Mouse (Mus musculus) kidney, embryonic 14.5 days (tissue): Measurements from ENCODE around the gene Zdhhc5. TPM values are rescaled to one million over a fixed set of nuclear protein-coding genes. Genes with fewer than 3 reads are reported as not detected.

ENCODE experiments used
- ATAC-seq: fragments of 200-750 bp; cut with Nextera tagmentation; 2 replicates; pipeline ENCODE4 v1.8.0; 2017; ENCODE audit warnings: moderate number of reproducible peaks, mild to moderate bottlenecking, moderate TSS enrichment, moderate library complexity; ENCODE audit not compliant: low FRiP score, low TSS enrichment
- H3K27ac ChIP-seq: fragments of 300-500 bp; sonication (generic); 2 replicates; pipeline ENCODE4 v1.5.1; 2014; ENCODE audit warnings: low read depth, mild to moderate bottlenecking, low read length, moderate library complexity, mixed read lengths
- H3K27me3 ChIP-seq: fragments of 300-500 bp; sonication (generic); 2 replicates; pipeline ENCODE4 v1.6.1; 2014; ENCODE audit warnings: mild to moderate bottlenecking, low read length; ENCODE audit not compliant: control insufficient read depth, insufficient read depth
- H3K36me3 ChIP-seq: fragments of 300-500 bp; sonication (generic); 2 replicates; pipeline ENCODE4 v1.6.1; 2014; ENCODE audit warnings: low read length, mixed read lengths; ENCODE audit not compliant: control insufficient read depth, insufficient read depth
- H3K4me1 ChIP-seq: fragments of 300-500 bp; sonication (generic); 2 replicates; pipeline ENCODE4 v1.6.1; 2014; ENCODE audit warnings: low read length, mixed read lengths; ENCODE audit not compliant: control insufficient read depth, insufficient read depth
- H3K4me2 ChIP-seq: fragments of 300-500 bp; sonication (generic); replicated peaks from 2 replicates; pipeline ENCODE4 v1.6.1; 2014; ENCODE audit warnings: low read depth, mild to moderate bottlenecking, low read length
- H3K4me3 ChIP-seq: fragments of 300-500 bp; sonication (generic); 2 replicates; pipeline ENCODE4 v1.5.1; 2014; ENCODE audit warnings: mild to moderate bottlenecking, low read length
- H3K9ac ChIP-seq: fragments of 300-500 bp; sonication (generic); 2 replicates; pipeline ENCODE4 v1.6.1; 2014; ENCODE audit warnings: low read depth, mild to moderate bottlenecking, low read length, moderate library complexity
- H3K9me3 ChIP-seq: fragments of 300-500 bp; sonication (generic); 2 replicates; pipeline ENCODE4 v1.6.1; 2016; ENCODE audit warnings: low read length; ENCODE audit not compliant: control insufficient read depth
- WGBS: fragments of 180-500 bp; shearing (Covaris S2); extraction: QIAGEN DNeasy Blood & Tissue Kit; methylation state at CpG from one replicate; pipeline ENCODE4 v1.1.7; 2014; 5-methylcytosine and 5-hydroxymethylcytosine counted together
- polyA plus RNA-seq: library from polyadenylated mRNA; unstranded; fragments of >200 nt; fragmentation: Nextera tagmentation; extraction: Ambion mirVana; gene quantifications from 2 replicates; pipeline ENCODE4 v1.2.1, GENCODE M21; 2014

Gene Zdhhc5
- polyA plus RNA-seq, 1 experiment from 2014 or later: 41.0 TPM

DNA sequence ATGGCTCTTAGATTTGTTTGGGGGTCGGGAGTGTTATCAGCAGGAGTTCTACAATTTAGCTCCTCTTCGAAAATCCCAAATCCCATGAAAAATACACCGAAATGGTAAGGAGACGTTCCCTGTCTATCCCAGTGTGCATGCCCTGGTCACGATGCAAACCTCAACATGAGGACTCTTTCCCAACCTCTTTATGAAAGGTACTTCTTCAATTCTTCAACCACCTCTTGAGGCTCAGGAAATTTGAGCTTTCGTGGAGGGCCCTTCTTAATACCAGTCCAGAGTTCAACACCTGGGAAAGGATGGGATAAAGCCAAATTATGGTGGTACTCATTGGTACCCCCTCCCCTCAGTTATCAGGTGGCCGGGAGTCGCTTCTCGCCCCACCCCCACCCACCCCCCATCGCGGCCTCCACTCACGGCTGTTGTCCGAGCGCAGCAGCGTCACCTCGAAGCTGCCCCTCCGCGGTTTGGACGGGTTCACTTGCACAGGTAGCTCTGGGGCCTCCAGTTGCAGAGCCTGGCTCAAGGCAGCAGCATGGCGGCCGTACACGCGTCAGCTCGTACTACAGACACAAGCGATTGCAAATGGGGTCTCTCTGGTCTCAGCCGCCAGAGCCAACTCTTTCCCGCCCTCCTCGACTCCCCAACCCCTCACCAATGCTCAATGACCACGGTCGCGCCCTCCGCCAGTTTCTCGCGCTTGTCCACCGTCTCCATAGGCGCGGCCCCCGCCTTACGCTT lies 45.0 kb downstream of the Zdhhc5 start:
- H3K4me1 ChIP-seq: peaks cover 9% of the 10 kb centered on the region; the same call in 1 of the 2 replicates
- peak overlapping the region; percentile 93 for H3K27ac ChIP-seq
- peak overlapping the region; percentile 96 for H3K4me3 ChIP-seq
- H3K36me3 ChIP-seq: peaks cover 30% of the 10 kb centered on the region
- H3K27me3 ChIP-seq: no peaks in the 10 kb centered on the region
- H3K4me2 ChIP-seq: peak overlapping the region; percentile 56
- WGBS: 3% methylated on average over 39 of the region's 39 CpGs
- peak overlapping the region; percentile 94 for H3K9ac ChIP-seq
- no peaks in the 10 kb centered on the region for H3K9me3 ChIP-seq
- ATAC-seq: peak; percentile 77

DNA sequence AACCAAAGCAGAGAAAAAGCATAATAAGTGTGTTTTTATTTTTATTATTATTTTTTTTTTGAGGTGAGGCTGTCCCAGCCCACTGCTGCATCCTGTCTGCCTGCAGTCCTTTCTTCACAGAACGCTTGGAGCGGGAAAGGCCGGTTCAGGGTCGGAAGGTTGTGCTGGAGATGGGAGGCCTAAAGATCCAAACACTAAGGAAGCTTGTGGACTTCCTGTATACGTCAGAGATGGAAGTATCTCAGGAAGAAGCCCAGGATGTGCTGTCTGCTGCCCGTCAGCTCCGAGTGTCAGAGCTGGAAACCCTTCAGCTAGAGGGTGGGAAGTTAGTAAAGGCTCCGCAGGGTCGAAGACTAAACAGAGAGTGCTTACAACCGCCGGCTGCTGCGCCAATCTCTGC lies 48.9 kb downstream of the Zdhhc5 start:
- Histone ChIP-seq H3K9me3 (no peaks in the 10 kb centered on the region), H3K27ac (peak overlapping the region; percentile 17; the same call in 1 of the 2 replicates), H3K4me2 (no peak overlapping the region), H3K9ac (no peak overlapping the region), H3K36me3 (peaks cover 9% of the 10 kb centered on the region; the same call in 1 of the 2 replicates), H3K4me1 (peaks cover 9% of the 10 kb centered on the region; the same call in 1 of the 2 replicates), H3K27me3 (no peaks in the 10 kb centered on the region), H3K4me3 (no peak overlapping the region)
- no peak for ATAC-seq
- 71% methylated on average over 12 of the region's 12 CpGs for WGBS

DNA sequence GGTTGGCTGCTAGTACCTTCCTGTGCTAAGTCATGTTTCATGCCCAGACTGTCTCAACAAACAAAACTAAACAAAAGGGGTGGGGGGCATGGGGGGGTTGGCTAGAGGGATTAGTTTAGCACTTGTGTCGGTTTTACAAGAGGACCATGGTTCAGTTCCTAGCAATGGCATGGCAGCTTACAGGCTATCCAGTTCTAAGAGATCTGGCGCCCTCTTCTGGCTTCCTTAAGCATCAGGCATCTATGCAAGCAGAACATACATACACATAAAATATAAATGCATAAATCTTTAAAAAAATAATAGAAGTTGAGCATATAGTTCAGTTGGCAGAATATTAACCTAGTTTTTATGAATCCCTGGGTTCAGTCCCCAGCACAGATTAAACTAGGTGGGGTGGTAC lies 52.1 kb downstream of the Zdhhc5 start:
- WGBS: 38% methylated on average over 2 of the region's 2 CpGs

DNA sequence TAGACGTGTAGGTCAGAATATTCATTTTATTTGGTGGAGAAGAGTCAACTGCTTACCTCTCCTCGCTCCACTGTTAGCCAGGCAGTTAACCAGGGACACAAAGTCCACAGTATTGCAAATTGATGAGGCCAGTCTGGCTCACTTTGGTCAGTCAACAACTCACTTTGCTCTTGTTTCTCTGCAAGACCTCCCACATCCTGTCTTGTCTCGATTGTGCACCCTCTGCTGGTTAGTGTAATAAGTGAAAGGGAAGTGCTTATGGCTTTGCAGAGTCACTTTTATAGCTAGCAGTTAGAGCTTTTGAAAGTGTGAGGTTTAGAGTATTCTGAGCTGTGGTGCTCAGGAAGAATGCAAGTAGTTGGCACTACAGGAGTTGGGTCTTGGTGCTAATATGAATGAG lies 54.7 kb downstream of the Zdhhc5 start:
- no peak overlapping the region for H3K9ac ChIP-seq
- no peak overlapping the region for H3K27ac ChIP-seq
- no peaks in the 10 kb centered on the region for H3K27me3 ChIP-seq
- no peak overlapping the region for H3K4me3 ChIP-seq
- no peak overlapping the region for H3K4me2 ChIP-seq
- no peaks in the 10 kb centered on the region for H3K9me3 ChIP-seq
- peak; percentile 30; the same call in 1 of the 2 replicates for ATAC-seq
- WGBS: 67% methylated on average over 3 of the region's 3 CpGs
- no peaks in the 10 kb centered on the region for H3K36me3 ChIP-seq
- H3K4me1 ChIP-seq: no peaks in the 10 kb centered on the region

More for the DNA sequence above, 52.1 kb downstream of the Zdhhc5 start:
- H3K4me3 ChIP-seq: no peak overlapping the region
- H3K9me3 ChIP-seq: no peaks in the 10 kb centered on the region
- no peak overlapping the region for H3K27ac ChIP-seq
- H3K9ac ChIP-seq: no peak overlapping the region
- H3K4me1 ChIP-seq: no peaks in the 10 kb centered on the region
- no peaks in the 10 kb centered on the region for H3K27me3 ChIP-seq
- no peak overlapping the region for H3K4me2 ChIP-seq
- no peak for ATAC-seq
- H3K36me3 ChIP-seq: peaks cover 2% of the 10 kb centered on the region; the same call in 1 of the 2 replicates

DNA sequence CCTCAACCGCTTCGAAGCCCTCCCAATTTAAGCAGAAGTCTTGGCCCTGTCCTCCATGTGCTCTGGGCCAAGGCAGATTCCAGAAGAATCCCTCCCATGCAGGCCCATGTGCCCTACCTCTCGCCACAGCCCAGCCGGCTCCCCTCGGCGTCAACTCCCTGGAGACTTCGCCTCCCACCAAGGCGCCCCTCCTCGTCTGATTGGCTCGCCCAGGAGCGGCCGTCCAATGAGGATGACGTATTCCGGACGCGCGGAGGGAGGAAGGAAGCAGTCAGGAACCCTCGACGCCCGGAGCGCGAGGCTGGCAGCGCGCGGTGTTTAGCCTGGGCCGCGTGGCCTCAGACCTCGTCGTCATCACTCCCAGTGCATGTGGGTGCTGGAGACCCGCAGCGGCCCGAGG lies 56.2 kb downstream of the Zdhhc5 start, which contains the start of gene Btbd18:
Btbd18 (plus strand) TSS at position 274 of the 400 bp plus-strand sequence.
- no peak within 1 kb of the TSS for H3K4me3 ChIP-seq
- no peak within 1 kb of the TSS for H3K27ac ChIP-seq
- no peak for ATAC-seq
- no peaks in the 10 kb centered on the region for H3K36me3 ChIP-seq
- H3K27me3 ChIP-seq: no peaks in the 10 kb centered on the region
- no peaks in the 10 kb centered on the region for H3K4me1 ChIP-seq
- no peaks in the 10 kb centered on the region for H3K9me3 ChIP-seq
- H3K4me2 ChIP-seq: no peak within 1 kb of the TSS
- no peak within 1 kb of the TSS for H3K9ac ChIP-seq
- WGBS: 95% methylated on average over 32 of the region's 32 CpGs

DNA sequence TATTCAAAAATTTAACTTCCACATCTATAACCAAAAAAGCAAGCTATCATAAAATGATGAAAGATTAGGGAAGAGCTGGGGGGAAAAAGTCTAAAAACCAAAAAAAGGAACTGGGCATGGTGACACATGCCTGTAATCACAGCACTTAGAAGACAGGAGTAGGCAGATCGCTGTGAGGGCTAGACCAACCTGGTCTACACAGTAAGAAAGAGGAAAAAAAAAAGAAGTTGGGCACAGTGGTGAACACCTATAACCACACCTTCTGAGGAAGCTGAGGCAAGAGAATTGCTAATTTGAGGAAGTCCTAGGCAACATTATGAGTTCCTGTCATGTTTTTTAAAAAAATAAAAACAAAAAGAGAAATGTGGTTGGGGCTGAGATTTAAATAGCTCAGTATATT lies 59.1 kb downstream of the Zdhhc5 start:
- no peaks in the 10 kb centered on the region for H3K9me3 ChIP-seq
- H3K27ac ChIP-seq: no peak overlapping the region
- H3K4me3 ChIP-seq: no peak overlapping the region
- H3K4me2 ChIP-seq: no peak overlapping the region
- no peaks in the 10 kb centered on the region for H3K27me3 ChIP-seq
- H3K36me3 ChIP-seq: no peaks in the 10 kb centered on the region
- H3K4me1 ChIP-seq: no peaks in the 10 kb centered on the region; the same call in 1 of the 2 replicates
- WGBS: 72% methylated on average over 1 of the region's 1 CpGs
- no peak overlapping the region for H3K9ac ChIP-seq
- no peak for ATAC-seq

DNA sequence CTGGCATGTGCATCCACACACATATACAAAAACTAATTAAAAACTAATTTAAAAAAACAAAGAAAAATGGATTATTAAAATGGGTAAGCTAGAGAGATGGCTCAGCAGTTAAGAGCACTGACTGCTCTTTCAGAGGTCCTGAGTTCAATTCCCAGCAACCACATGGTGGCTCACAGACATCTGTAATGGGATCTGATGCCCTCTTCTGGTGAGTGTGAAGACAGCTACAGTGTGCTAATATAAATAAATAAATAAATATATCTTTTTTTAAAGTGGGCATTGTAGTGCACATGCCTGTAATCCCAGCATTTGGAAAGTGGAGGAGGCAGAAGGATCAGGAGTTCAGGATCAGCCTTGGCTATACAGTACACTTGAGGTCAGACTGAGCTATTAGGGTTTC lies 61.6 kb downstream of the Zdhhc5 start:
- no peak overlapping the region for H3K4me2 ChIP-seq
- ATAC-seq: no peak

DNA sequence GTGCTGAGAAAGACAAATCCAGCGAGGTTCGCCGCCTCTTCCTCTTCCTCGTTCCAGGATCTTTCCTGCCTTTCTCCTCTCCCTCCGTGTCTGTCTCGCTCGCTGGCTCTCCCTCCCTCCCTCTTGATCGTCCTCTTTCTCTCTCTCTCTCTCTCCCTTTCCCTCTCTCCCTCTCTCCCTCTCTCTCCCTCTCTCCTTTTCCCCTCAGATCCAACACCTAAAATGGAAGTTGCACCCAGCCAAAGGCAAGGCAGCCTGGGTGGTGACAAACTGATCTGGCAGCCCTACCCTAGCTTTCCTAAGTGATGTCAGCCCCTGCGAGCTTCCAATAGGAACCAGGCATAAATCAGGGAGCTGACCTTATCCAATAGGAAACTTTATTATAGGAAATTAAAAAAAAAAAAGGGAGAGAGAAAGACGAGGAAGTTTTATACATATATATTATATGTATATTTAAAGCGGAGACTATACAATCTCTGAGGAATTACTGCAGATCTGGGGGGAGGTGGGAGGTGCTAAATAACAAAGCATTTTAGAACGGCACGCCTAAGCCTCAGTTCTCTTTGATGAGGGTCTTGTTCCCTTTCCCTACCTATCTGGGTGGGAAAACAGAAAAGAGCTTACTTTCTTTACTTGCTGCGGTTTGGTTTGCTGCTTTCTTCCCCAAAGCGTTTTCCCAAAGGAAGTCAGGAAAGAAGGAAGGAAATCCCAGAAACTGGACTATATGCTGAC lies 64.3 kb downstream of the Zdhhc5 start, which contains the start of gene Ctnnd1:
Ctnnd1 (minus strand) TSS at position 302 of the 732 bp plus-strand sequence.
- no peaks in the 10 kb centered on the region for H3K36me3 ChIP-seq
- H3K27ac ChIP-seq: peak within 1 kb of the TSS; percentile 97
- peaks cover 7% of the 10 kb centered on the region; the same call in 1 of the 2 replicates for H3K4me1 ChIP-seq
- H3K9me3 ChIP-seq: no peaks in the 10 kb centered on the region
- no peaks in the 10 kb centered on the region for H3K27me3 ChIP-seq
- H3K9ac ChIP-seq: peak within 1 kb of the TSS; percentile 88
- under 1% methylated on average over 15 of the region's 15 CpGs for WGBS
- H3K4me2 ChIP-seq: peak within 1 kb of the TSS; percentile 63
- H3K4me3 ChIP-seq: peak within 1 kb of the TSS; percentile 77
- peak; percentile 98 for ATAC-seq

More for the DNA sequence above, 61.6 kb downstream of the Zdhhc5 start:
- Histone ChIP-seq H3K4me3 (no peak overlapping the region), H3K9ac (no peak overlapping the region), H3K27ac (no peak overlapping the region), H3K27me3 (no peaks in the 10 kb centered on the region), H3K36me3 (no peaks in the 10 kb centered on the region), H3K9me3 (no peaks in the 10 kb centered on the region), H3K4me1 (no peaks in the 10 kb centered on the region; the same call in 1 of the 2 replicates)

DNA sequence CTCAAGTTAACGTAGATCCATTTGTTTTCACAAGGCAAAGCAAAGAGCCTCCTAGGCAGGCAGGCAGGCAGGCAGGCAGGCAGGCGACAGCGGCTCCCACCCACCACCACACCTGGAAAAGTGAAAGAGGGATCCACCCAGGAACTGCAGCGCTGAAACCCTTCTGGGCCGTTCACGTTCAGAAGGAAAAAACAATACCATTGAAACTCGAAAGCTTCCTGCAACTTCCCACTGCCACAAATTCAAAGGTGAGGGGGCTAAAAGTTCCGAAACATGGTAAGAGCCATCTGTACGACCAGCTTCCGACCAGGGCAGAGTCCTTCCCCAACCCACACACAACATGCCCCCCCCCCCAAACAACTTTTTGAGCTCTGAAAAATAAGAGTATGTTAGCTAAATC lies 65.3 kb downstream of the Zdhhc5 start:
- Histone ChIP-seq H3K27me3 (no peaks in the 10 kb centered on the region), H3K4me3 (peak overlapping the region; percentile 77), H3K36me3 (no peaks in the 10 kb centered on the region), H3K4me1 (peaks cover 7% of the 10 kb centered on the region; the same call in 1 of the 2 replicates), H3K4me2 (peak overlapping the region; percentile 63), H3K9ac (peak overlapping the region; percentile 88), H3K9me3 (no peaks in the 10 kb centered on the region), H3K27ac (peak overlapping the region; percentile 97)
- ATAC-seq: no peak
- 0% methylated on average over 10 of the region's 10 CpGs for WGBS
